Mouse (Mus musculus): ENCODE data around the gene Uhrf1. TPM values are rescaled to one million over a fixed set of nuclear protein-coding genes. Genes with fewer than 3 reads are reported as not detected.
A peak's percentile ranks its signal among the peaks of the same experiment; 100 is the strongest.

Uhrf1 gene
- polyA plus RNA-seq, 1 experiment from 2014 or later = 110 TPM

- Histone ChIP-seq H3K27me3 (no peaks in the 10 kb centered on the region), H3K27ac (replicated peaks) (no peak overlapping the region), H3K4me3 (replicated peaks) (peak overlapping the region; percentile 77; the same call in 1 of the 2 replicates), H3K36me3 (no peaks in the 10 kb centered on the region), H3K9me3 (replicated peaks) (no peaks in the 10 kb centered on the region), H3K9ac (no peak overlapping the region), H3K4me2 (replicated peaks) (peak overlapping the region; percentile 100), H3K4me1 (peaks cover 46% of the 10 kb centered on the region)
- ATAC-seq (ENCODE audit: insufficient number of reproducible peaks, low FRiP score, low TSS enrichment, low read depth) = no peak
- 30% methylated on average over 13 of the region's 13 CpGs for WGBS
Observed at GRCm38 (mm10) chr17:56302363-56302996, 641 bp upstream of the Uhrf1 start.

GRCm38 (mm10) chr17:56303847-56304586 lies 896 bp downstream of the Uhrf1 start:
- Histone ChIP-seq H3K4me1 (peaks cover 59% of the 10 kb centered on the region), H3K9me3 (replicated peaks) (no peaks in the 10 kb centered on the region), H3K27me3 (no peaks in the 10 kb centered on the region), H3K9ac (peak overlapping the region; percentile 64), H3K4me3 (replicated peaks) (peak overlapping the region; percentile 77), H3K27ac (replicated peaks) (peak overlapping the region; percentile 89), H3K36me3 (peaks cover 11% of the 10 kb centered on the region; the same call in 1 of the 2 replicates), H3K4me2 (replicated peaks) (peak overlapping the region; percentile 100)
- ATAC-seq (ENCODE audit: insufficient number of reproducible peaks, low FRiP score, low TSS enrichment, low read depth) = peak; percentile 94
- WGBS = under 1% methylated on average over 68 of the region's 68 CpGs

- Histone ChIP-seq H3K4me3 (replicated peaks) (peak overlapping the region; percentile 77), H3K27ac (replicated peaks) (peak overlapping the region; percentile 51; the same call in 1 of the 2 replicates), H3K36me3 (peaks cover 16% of the 10 kb centered on the region; the same call in 1 of the 2 replicates), H3K9ac (peak overlapping the region; percentile 64), H3K4me1 (peaks cover 59% of the 10 kb centered on the region), H3K9me3 (replicated peaks) (no peaks in the 10 kb centered on the region), H3K4me2 (replicated peaks) (peak overlapping the region; percentile 100), H3K27me3 (no peaks in the 10 kb centered on the region)
- ATAC-seq (ENCODE audit: insufficient number of reproducible peaks, low FRiP score, low TSS enrichment, low read depth) = no peak
- 8% methylated on average over 11 of the region's 11 CpGs for WGBS
Observed at GRCm38 (mm10) chr17:56304718-56305117, 1.6 kb downstream of the Uhrf1 start.

GRCm38 (mm10) chr17:56305156-56305555 lies 2.0 kb downstream of the Uhrf1 start:
- H3K36me3 ChIP-seq = peaks cover 18% of the 10 kb centered on the region
- peak overlapping the region; percentile 51; the same call in 1 of the 2 replicates for H3K27ac ChIP-seq (replicated peaks)
- no peaks in the 10 kb centered on the region for H3K27me3 ChIP-seq
- H3K4me1 ChIP-seq = peaks cover 59% of the 10 kb centered on the region
- WGBS = 17% methylated on average over 9 of the region's 9 CpGs
- peak overlapping the region; percentile 77 for H3K4me3 ChIP-seq (replicated peaks)
- peak overlapping the region; percentile 100 for H3K4me2 ChIP-seq (replicated peaks)
- no peaks in the 10 kb centered on the region for H3K9me3 ChIP-seq (replicated peaks)
- no peak for ATAC-seq (ENCODE audit: insufficient number of reproducible peaks, low FRiP score, low TSS enrichment, low read depth)
- H3K9ac ChIP-seq = peak overlapping the region; percentile 64

GRCm38 (mm10) chr17:56305826-56306225 lies 2.7 kb downstream of the Uhrf1 start:
- Histone ChIP-seq H3K9ac (no peak overlapping the region), H3K36me3 (peaks cover 25% of the 10 kb centered on the region), H3K4me1 (peaks cover 59% of the 10 kb centered on the region), H3K9me3 (replicated peaks) (no peaks in the 10 kb centered on the region), H3K27me3 (no peaks in the 10 kb centered on the region), H3K27ac (replicated peaks) (0 out of 2 replicates have a peak overlapping the region, but pooled peaks have one; percentile 51), H3K4me2 (replicated peaks) (peak overlapping the region; percentile 100), H3K4me3 (replicated peaks) (peak overlapping the region; percentile 77)
- WGBS = 62% methylated on average over 8 of the region's 8 CpGs
- no peak for ATAC-seq (ENCODE audit: insufficient number of reproducible peaks, low FRiP score, low TSS enrichment, low read depth)

GRCm38 (mm10) chr17:56308088-56308487 lies 5.0 kb downstream of the Uhrf1 start:
- H3K4me3 ChIP-seq (replicated peaks) = 0 out of 2 replicates have a peak overlapping the region, but pooled peaks have one; percentile 0
- peaks cover 46% of the 10 kb centered on the region for H3K36me3 ChIP-seq
- ATAC-seq (ENCODE audit: insufficient number of reproducible peaks, low FRiP score, low TSS enrichment, low read depth) = 0 out of 2 replicates have a peak, but pooled peaks have one; percentile 15
- peak overlapping the region; percentile 55 for H3K27ac ChIP-seq (replicated peaks)
- no peak overlapping the region for H3K9ac ChIP-seq
- no peak overlapping the region for H3K4me2 ChIP-seq (replicated peaks)
- H3K4me1 ChIP-seq = peaks cover 51% of the 10 kb centered on the region
- no peaks in the 10 kb centered on the region for H3K27me3 ChIP-seq
- WGBS = 73% methylated on average over 6 of the region's 6 CpGs
- H3K9me3 ChIP-seq (replicated peaks) = no peaks in the 10 kb centered on the region

- no peak overlapping the region for H3K4me2 ChIP-seq (replicated peaks)
- H3K27me3 ChIP-seq = no peaks in the 10 kb centered on the region
- peak overlapping the region; percentile 55; the same call in 1 of the 2 replicates for H3K27ac ChIP-seq (replicated peaks)
- H3K36me3 ChIP-seq = peaks cover 58% of the 10 kb centered on the region
- H3K4me3 ChIP-seq (replicated peaks) = no peak overlapping the region
- H3K9ac ChIP-seq = no peak overlapping the region
- 79% methylated on average over 15 of the region's 15 CpGs for WGBS
- H3K4me1 ChIP-seq = peaks cover 43% of the 10 kb centered on the region
- no peak for ATAC-seq (ENCODE audit: insufficient number of reproducible peaks, low FRiP score, low TSS enrichment, low read depth)
- H3K9me3 ChIP-seq (replicated peaks) = no peaks in the 10 kb centered on the region
Observed at GRCm38 (mm10) chr17:56309191-56309945, 6.2 kb downstream of the Uhrf1 start.

GRCm38 (mm10) chr17:56324419-56324818 lies 21.3 kb downstream of the Uhrf1 start:
- H3K27ac ChIP-seq (replicated peaks) = 0 out of 2 replicates have a peak overlapping the region, but pooled peaks have one; percentile 92
- H3K4me2 ChIP-seq (replicated peaks) = no peak overlapping the region
- no peaks in the 10 kb centered on the region for H3K9me3 ChIP-seq (replicated peaks)
- no peak for ATAC-seq (ENCODE audit: insufficient number of reproducible peaks, low FRiP score, low TSS enrichment, low read depth)
- H3K9ac ChIP-seq = no peak overlapping the region
- H3K36me3 ChIP-seq = peaks cover 29% of the 10 kb centered on the region
- 60% methylated on average over 3 of the region's 3 CpGs for WGBS
- H3K4me1 ChIP-seq = peaks cover 29% of the 10 kb centered on the region
- no peaks in the 10 kb centered on the region for H3K27me3 ChIP-seq
- H3K4me3 ChIP-seq (replicated peaks) = no peak overlapping the region

GRCm38 (mm10) chr17:56325450-56326152 lies 22.5 kb downstream of the Uhrf1 start, which contains the start of gene Kdm4b:
TSS of gene Kdm4b (plus strand) at chr17:56326062.
- Histone ChIP-seq H3K4me2 (replicated peaks) (peak within 1 kb of the TSS; percentile 81), H3K27me3 (no peaks in the 10 kb centered on the region), H3K27ac (replicated peaks) (peak within 1 kb of the TSS; percentile 97), H3K4me1 (peaks cover 40% of the 10 kb centered on the region), H3K9ac (peak within 1 kb of the TSS; percentile 87), H3K4me3 (replicated peaks) (peak within 1 kb of the TSS; percentile 91), H3K9me3 (replicated peaks) (no peaks in the 10 kb centered on the region), H3K36me3 (peaks cover 17% of the 10 kb centered on the region)
- ATAC-seq (ENCODE audit: insufficient number of reproducible peaks, low FRiP score, low TSS enrichment, low read depth) = peak; percentile 99
- WGBS = under 1% methylated on average over 55 of the region's 57 CpGs

Measured in embryonic facial prominence, embryonic 15.5 days (tissue).